Mouse (Mus musculus) urinary bladder, postnatal 14 days (tissue): ENCODE results near the gene Iqgap1.

ENCODE experiments used
- DNase-seq: peaks from one replicate; pipeline ENCODE4 v3.0.0; 2021; ENCODE audit warnings: low spot score

Iqgap1 gene

DNA sequence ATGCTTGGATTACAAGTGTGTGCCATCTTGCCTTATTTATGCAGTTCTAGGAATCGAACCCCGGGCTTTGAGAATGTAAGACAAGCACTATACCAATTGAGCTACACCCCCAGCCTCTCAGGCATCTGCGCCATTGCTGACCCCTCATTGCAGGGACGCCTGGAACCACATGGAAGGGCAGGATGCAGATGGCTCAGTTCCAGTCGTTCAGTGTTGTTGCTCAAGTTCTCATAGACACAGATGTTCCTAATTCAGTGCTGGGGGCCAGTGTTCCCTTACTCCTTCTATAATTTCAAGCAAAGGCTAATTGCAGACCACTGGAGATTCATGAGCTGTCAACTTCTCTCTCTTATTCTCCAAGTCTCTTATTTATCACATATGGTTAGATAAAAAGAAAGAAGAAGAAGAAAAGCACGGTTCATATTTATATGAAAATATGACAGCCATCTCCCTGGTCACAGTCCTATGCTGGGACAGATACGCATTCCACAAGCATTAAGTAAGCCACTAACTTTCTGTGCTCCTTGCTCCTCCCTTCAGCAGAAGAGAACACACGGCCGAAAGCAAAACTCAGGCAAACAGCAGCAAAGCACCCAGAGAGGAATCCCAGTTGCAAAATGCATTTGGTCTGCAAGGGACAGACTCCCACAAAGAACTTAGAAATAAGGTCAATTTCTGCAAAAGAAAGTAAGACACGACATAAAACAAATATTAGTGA, 159.4 kb downstream of the Iqgap1 start:
- DNase-seq, result no peak
